Mouse (Mus musculus): ENCODE measurements around the gene Vat1. TPM values are rescaled to one million over a fixed set of nuclear protein-coding genes. Genes with fewer than 3 reads are reported as not detected.
"Not testable (repeated sequence)": the region's sequence is repeated elsewhere in the genome, so short reads cannot be mapped to it uniquely, and the experiment has no call there.

The Vat1 gene
- polyA plus RNA-seq, 1 experiment from 2014 or later, result 62.9 TPM

- not testable (repeated sequence) for H3K9ac ChIP-seq; H3K27ac ChIP-seq; H3K4me3 ChIP-seq (replicated peaks); H3K27me3 ChIP-seq; H3K36me3 ChIP-seq (replicated peaks); H3K9me3 ChIP-seq; H3K4me2 ChIP-seq; ATAC-seq (ENCODE audit: low FRiP score)
- WGBS, result 91% methylated on average over 4 of the region's 4 CpGs
- H3K4me1 ChIP-seq, result peaks cover 53% of the 10 kb centered on the region
These were observed 10.3 kb upstream of the Vat1 start for GRCm38 (mm10) chr11:101476361-101476760.

- Histone ChIP-seq H3K4me1 (peaks cover 49% of the 10 kb centered on the region), H3K9me3 (no peaks in the 10 kb centered on the region), H3K27me3 (no peaks in the 10 kb centered on the region), H3K27ac (no peak overlapping the region), H3K4me2 (no peak overlapping the region), H3K9ac (no peak overlapping the region), H3K36me3 (replicated peaks) (no peaks in the 10 kb centered on the region), H3K4me3 (replicated peaks) (no peak overlapping the region)
- 74% methylated on average over 5 of the region's 5 CpGs for WGBS
- no peak for ATAC-seq (ENCODE audit: low FRiP score)
These were observed 8.3 kb upstream of the Vat1 start for GRCm38 (mm10) chr11:101474298-101474697.

DNA sequence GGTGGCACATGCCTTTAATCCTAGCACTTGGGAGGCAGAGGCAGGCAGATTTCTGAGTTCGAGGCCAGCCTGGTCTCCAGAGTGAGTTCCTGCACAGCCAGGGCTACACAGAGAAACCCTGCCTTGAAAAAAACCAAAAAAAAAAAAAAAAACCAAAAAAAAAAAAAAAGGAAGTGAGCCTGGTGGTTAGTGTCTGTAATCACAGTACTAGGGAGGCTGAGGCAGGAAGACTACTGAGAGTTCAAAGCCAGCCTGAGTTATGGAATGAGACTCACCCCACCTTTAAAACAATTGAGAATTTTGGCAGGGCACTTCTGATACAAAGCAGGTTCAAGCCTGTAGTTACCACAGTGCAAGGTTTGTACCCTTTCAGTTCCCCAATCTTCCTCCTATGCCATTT is 7.7 kb upstream of the Vat1 start:
- peaks cover 47% of the 10 kb centered on the region for H3K4me1 ChIP-seq
- H3K27ac ChIP-seq; H3K36me3 ChIP-seq (replicated peaks); ATAC-seq (ENCODE audit: low FRiP score); H3K27me3 ChIP-seq; H3K9me3 ChIP-seq; H3K9ac ChIP-seq; H3K4me2 ChIP-seq; H3K4me3 ChIP-seq (replicated peaks): not testable (repeated sequence)
- WGBS, result 79% methylated on average over 1 of the region's 1 CpGs

DNA sequence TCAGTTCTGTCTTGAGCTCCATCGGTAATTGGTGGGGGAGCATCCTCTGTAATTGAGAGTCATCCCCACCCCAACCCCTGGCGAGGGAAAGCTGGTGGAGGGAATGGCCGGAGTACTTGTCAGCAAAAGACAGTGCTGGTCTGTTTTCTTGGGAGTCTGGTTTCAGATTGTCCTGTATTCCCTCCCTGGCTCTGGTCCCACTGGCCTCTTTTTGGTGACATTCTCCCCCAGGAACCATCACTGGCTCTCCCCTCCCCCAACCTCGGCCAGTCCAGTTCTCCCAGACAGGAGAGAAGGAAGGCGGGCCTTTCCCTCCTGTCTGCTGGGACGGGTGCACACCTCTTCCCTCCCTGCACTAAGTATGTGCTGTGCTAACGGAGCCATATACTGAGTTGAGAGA is 6.3 kb upstream of the Vat1 start:
- H3K27me3 ChIP-seq, result no peaks in the 10 kb centered on the region
- H3K36me3 ChIP-seq (replicated peaks), result no peaks in the 10 kb centered on the region
- H3K9me3 ChIP-seq, result no peaks in the 10 kb centered on the region
- H3K4me1 ChIP-seq, result peaks cover 42% of the 10 kb centered on the region
- 0 out of 2 replicates have a peak overlapping the region, but pooled peaks have one; percentile 5 for H3K9ac ChIP-seq
- ATAC-seq (ENCODE audit: low FRiP score), result no peak
- no peak overlapping the region for H3K4me2 ChIP-seq
- WGBS, result 60% methylated on average over 7 of the region's 7 CpGs
- no peak overlapping the region for H3K27ac ChIP-seq
- no peak overlapping the region for H3K4me3 ChIP-seq (replicated peaks)

DNA sequence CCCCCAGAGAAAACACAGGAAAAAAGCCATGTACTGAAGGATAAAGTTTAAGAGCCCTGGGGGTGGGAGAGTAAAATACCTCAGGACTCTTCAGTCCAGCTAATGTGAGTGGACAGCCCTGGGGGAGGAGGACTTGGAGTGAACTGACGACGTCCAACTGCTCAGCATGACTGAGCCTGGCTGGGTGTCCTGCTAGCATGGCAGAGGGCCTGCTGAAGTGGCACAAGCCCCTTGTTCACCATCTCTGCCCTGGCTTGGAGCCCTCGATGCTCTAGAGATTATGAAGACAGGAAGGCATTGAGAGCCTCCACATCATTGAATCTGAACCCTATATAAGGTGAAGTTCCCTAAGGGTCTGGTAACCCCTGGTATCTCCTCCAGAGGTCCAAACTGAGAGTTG is 5.9 kb upstream of the Vat1 start:
- H3K4me1 ChIP-seq, result peaks cover 42% of the 10 kb centered on the region
- 0 out of 2 replicates have a peak overlapping the region, but pooled peaks have one; percentile 5 for H3K9ac ChIP-seq
- WGBS, result 75% methylated on average over 3 of the region's 3 CpGs
- no peak overlapping the region for H3K4me2 ChIP-seq
- no peak overlapping the region for H3K27ac ChIP-seq
- no peak overlapping the region for H3K4me3 ChIP-seq (replicated peaks)
- H3K36me3 ChIP-seq (replicated peaks), result no peaks in the 10 kb centered on the region
- ATAC-seq (ENCODE audit: low FRiP score), result no peak
- H3K9me3 ChIP-seq, result no peaks in the 10 kb centered on the region
- no peaks in the 10 kb centered on the region for H3K27me3 ChIP-seq

DNA sequence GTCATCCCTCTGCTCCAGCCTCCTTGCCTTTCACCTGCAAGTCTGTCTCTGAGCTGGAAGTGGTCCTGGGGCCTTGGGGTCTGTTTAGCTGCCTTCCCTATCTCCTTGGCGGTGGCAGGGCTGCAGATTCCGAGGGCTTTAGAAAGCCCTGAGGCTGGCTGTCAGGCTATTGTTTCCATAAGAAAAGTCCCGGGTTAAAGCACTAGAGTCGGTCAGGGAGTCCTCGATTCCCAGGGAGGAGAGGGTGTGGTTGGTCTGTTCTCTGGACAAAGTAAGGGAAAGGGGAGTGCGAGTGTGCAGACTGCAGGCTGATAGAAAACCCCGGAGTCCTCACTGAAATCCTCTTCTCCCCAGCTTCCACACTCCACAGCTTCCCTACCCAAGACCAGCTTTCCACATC is 4.2 kb upstream of the Vat1 start:
- WGBS, result 9% methylated on average over 7 of the region's 7 CpGs
- no peak for ATAC-seq (ENCODE audit: low FRiP score)
- Histone ChIP-seq H3K36me3 (replicated peaks) (no peaks in the 10 kb centered on the region), H3K4me1 (peaks cover 50% of the 10 kb centered on the region), H3K27ac (no peak overlapping the region; the same call in 1 of the 2 replicates), H3K4me2 (peak overlapping the region; percentile 42), H3K9me3 (no peaks in the 10 kb centered on the region), H3K9ac (peak overlapping the region; percentile 41), H3K4me3 (replicated peaks) (peak overlapping the region; percentile 23), H3K27me3 (0 out of 2 replicates have a peak, but pooled peaks cover 4% of the 10 kb centered on the region)

- ATAC-seq (ENCODE audit: low FRiP score), result no peak
- no peaks in the 10 kb centered on the region for H3K36me3 ChIP-seq (replicated peaks)
- 68% methylated on average over 4 of the region's 4 CpGs for WGBS
These were observed 3.1 kb upstream of the Vat1 start for GRCm38 (mm10) chr11:101469155-101469554.

DNA sequence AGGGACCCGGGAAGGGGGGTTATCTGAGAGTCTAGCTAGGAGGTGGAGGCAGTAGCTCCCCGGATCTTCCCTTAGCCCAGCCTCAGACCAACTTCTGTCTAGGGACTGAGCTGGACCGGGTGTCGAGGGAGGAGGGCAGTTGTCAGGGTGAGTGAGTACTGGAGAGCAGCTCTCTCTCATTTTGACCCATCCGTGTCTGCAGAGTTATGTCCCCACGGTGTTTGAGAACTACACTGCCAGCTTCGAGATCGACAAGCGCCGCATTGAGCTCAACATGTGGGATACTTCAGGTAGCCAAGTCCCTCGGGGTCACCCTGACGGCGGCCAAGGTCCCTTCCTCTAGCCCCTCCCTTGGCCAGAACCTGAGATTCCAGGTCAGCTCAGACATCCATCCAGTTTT is 2.7 kb upstream of the Vat1 start:
- Histone ChIP-seq H3K4me2 (peak overlapping the region; percentile 81), H3K4me3 (replicated peaks) (peak overlapping the region; percentile 86), H3K27me3 (peaks cover 9% of the 10 kb centered on the region; the same call in 1 of the 2 replicates), H3K4me1 (peaks cover 65% of the 10 kb centered on the region), H3K9ac (peak overlapping the region; percentile 79), H3K9me3 (no peaks in the 10 kb centered on the region), H3K36me3 (replicated peaks) (no peaks in the 10 kb centered on the region), H3K27ac (peak overlapping the region; percentile 88)
- ATAC-seq (ENCODE audit: low FRiP score), result no peak
- WGBS, result 5% methylated on average over 13 of the region's 13 CpGs

More at GRCm38 (mm10) chr11:101469155-101469554, 3.1 kb upstream of the Vat1 start:
- Histone ChIP-seq H3K4me3 (replicated peaks) (peak overlapping the region; percentile 86), H3K9me3 (no peaks in the 10 kb centered on the region), H3K27ac (no peak overlapping the region), H3K4me1 (peaks cover 60% of the 10 kb centered on the region), H3K4me2 (peak overlapping the region; percentile 81), H3K9ac (0 out of 2 replicates have a peak overlapping the region, but pooled peaks have one; percentile 79), H3K27me3 (peaks cover 9% of the 10 kb centered on the region; the same call in 1 of the 2 replicates)

- peak overlapping the region; percentile 86 for H3K4me3 ChIP-seq (replicated peaks)
- H3K27ac ChIP-seq, result peak overlapping the region; percentile 88
- H3K4me1 ChIP-seq, result peaks cover 69% of the 10 kb centered on the region
- H3K36me3 ChIP-seq (replicated peaks), result no peaks in the 10 kb centered on the region
- H3K9me3 ChIP-seq, result no peaks in the 10 kb centered on the region
- H3K4me2 ChIP-seq, result peak overlapping the region; percentile 81
- ATAC-seq (ENCODE audit: low FRiP score), result peak; percentile 60
- under 1% methylated on average over 28 of the region's 31 CpGs for WGBS
- peak overlapping the region; percentile 79 for H3K9ac ChIP-seq
- H3K27me3 ChIP-seq, result peaks cover 9% of the 10 kb centered on the region; the same call in 1 of the 2 replicates
These were observed 2.2 kb upstream of the Vat1 start for GRCm38 (mm10) chr11:101468263-101468688.

DNA sequence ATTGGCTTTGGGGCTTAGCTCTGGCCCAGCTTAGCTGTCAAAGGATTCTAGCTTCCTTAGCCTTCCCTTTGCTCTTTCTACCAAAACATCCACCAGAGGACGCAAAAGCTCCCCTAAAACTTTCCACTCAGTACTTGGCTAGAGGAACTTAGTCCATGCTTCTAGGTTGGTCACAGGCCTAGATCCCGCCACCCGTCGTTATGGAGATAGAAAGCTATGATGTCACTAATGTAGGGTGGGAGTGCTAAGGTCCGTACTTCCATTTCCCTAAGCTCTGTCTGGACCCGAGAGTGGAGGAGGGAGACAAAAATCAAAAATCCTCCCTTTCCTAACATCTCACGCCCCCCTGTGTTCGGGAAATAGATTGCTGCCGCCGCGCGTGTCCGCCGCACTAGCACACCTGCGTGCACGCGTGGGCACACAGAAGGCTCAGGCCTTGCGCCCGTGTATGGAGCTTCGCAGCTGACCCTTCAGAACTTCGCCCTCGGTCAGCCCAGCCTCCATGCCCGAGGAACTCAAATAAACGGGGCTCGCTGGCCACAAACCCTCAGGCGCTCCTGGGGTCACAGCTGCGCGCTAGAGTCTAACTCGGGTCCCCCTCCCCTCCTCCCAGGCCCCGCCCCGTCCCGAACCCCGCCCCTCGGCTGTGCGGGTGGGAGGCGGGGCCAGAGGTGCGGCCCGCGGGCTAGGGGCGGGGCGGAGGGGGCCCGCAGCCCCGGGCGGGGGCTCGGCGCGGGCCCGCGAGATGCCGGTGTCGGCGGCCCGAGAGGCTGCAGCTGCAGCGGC is 1.6 kb upstream of the Vat1 start:
- peak overlapping the region; percentile 86 for H3K4me3 ChIP-seq (replicated peaks)
- H3K36me3 ChIP-seq (replicated peaks), result no peaks in the 10 kb centered on the region
- peak; percentile 68 for ATAC-seq (ENCODE audit: low FRiP score)
- H3K27ac ChIP-seq, result peak overlapping the region; percentile 88
- whole genome bisulfite sequencing, result under 1% methylated on average over 52 of the region's 54 CpGs
- H3K27me3 ChIP-seq, result peaks cover 9% of the 10 kb centered on the region; the same call in 1 of the 2 replicates
- H3K4me2 ChIP-seq, result peak overlapping the region; percentile 81
- H3K9ac ChIP-seq, result peak overlapping the region; percentile 79
- H3K4me1 ChIP-seq, result peaks cover 75% of the 10 kb centered on the region
- H3K9me3 ChIP-seq, result no peaks in the 10 kb centered on the region

GRCm38 (mm10) chr11:101466552-101466950 is 521 bp upstream of the Vat1 start:
- H3K27ac ChIP-seq; H3K9me3 ChIP-seq; H3K9ac ChIP-seq; H3K27me3 ChIP-seq; ATAC-seq (ENCODE audit: low FRiP score): not testable (repeated sequence)
- H3K36me3 ChIP-seq (replicated peaks), result peaks cover 11% of the 10 kb centered on the region
- peaks cover 75% of the 10 kb centered on the region for H3K4me1 ChIP-seq
- H3K4me2 ChIP-seq, result peak overlapping the region; percentile 88
- 57% methylated on average over 5 of the region's 5 CpGs for WGBS
- H3K4me3 ChIP-seq (replicated peaks), result peak overlapping the region; percentile 83

DNA sequence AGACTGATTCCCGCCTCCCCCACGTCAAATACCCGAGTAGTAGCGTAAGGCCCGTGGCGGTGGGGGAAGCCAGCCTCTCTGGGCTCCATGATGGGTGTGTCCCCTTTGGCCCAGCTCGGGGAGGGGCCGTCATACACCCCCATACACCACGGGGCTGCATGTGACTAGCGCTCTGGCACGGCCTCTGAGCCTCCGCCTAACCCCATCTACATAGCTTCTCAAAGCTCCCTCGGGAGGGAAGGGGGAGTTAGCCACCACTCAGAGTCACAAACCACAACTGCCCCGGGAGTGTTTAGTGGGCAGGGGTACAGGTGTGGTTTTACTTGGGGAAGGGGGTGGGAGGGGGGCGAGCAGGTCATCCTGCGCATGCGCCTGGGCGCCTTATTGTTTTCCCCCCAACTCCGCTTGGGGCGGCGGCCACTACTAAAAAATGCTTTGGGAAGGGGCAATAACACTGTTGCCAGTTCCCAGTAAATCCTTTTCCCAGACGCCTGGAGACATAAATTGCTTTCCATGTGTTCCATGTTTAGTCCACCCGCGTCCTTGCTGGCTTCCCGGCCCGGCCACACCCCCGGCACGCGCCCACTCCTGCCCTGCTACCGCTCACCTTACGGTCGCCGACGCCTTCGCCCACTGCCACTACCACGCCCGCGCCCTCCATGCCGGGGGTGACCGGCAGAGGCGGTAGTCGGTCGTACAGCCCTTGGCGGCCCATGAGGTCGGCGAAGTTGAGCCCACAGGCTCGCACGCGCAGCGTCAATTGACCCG is 745 bp downstream of the Vat1 start:
- WGBS, result under 1% methylated on average over 49 of the region's 51 CpGs
- ATAC-seq (ENCODE audit: low FRiP score), result peak; percentile 27
- Histone ChIP-seq H3K36me3 (replicated peaks) (peaks cover 22% of the 10 kb centered on the region), H3K9me3 (no peaks in the 10 kb centered on the region), H3K27ac (peak overlapping the region; percentile 88), H3K4me1 (peaks cover 64% of the 10 kb centered on the region), H3K4me2 (peak overlapping the region; percentile 88), H3K4me3 (replicated peaks) (peak overlapping the region; percentile 83), H3K9ac (peak overlapping the region; percentile 75), H3K27me3 (peaks cover 9% of the 10 kb centered on the region; the same call in 1 of the 2 replicates)
